Mouse (Mus musculus) bone marrow macrophage, adult 2 months (primary cell): ENCODE data around the gene Pcnx2.

Experiments used
- CTCF ChIP-seq: IDR thresholded peaks from 2 replicates; pipeline ENCODE4 v1.5.1; 2012; ENCODE audit warnings: low read depth, mild to moderate bottlenecking, low read length, moderate library complexity
- POLR2A ChIP-seq: IDR thresholded peaks from 2 replicates; pipeline ENCODE4 v1.6.1; 2012; ENCODE audit warnings: mild to moderate bottlenecking, low read depth, low read length, borderline replicate concordance

- TF ChIP-seq CTCF = no peak
- no peak for TF ChIP-seq POLR2A
Observed at GRCm38 (mm10) chr8:125776800-125777199, 121.3 kb downstream of the Pcnx2 start.
